Mouse (Mus musculus): ENCODE results near the gene Syk.

- TF ChIP-seq POLR2A (IDR thresholded peaks at IDR 0.05; ENCODE audit: extremely low read depth, insufficient read depth, low read length) (no peak), CTCF (IDR thresholded peaks at IDR 0.05; ENCODE audit: low read depth, low read length) (peak; percentile 68)
Measured at GRCm38 (mm10) chr13:52669889-52670288, 86.9 kb downstream of the Syk start.

Data from liver, adult 2 months (tissue).